Mouse (Mus musculus) adrenal gland (tissue): ENCODE data around the gene Dpy19l3.

Source experiments
- intact Hi-C: fragments of 180-260 bp; cut with DNase I; formaldehyde crosslinking; loops from one replicate; pipeline ENCODE4 v1.15.1; 2025

Gene Dpy19l3

GRCm38 (mm10) chr7:35692641-35693040 lies 61.6 kb downstream of the Dpy19l3 start:
- intact Hi-C loops = no loop called here

GRCm38 (mm10) chr7:35692117-35692516 lies 62.1 kb downstream of the Dpy19l3 start:
- intact Hi-C loops = no loop called here

GRCm38 (mm10) chr7:35688781-35689349 lies 65.4 kb downstream of the Dpy19l3 start:
- intact Hi-C loops = loop anchor here (5.0 to 10.0 kb wide), 3 partner anchors 53 to 1666 kb away; no protein-coding TSS in a partner anchor

- intact Hi-C loops = loop anchor here (5.0 to 10.0 kb wide), 3 partner anchors 54 to 1667 kb away; no protein-coding TSS in a partner anchor
Observed at GRCm38 (mm10) chr7:35688276-35688675, 66.0 kb downstream of the Dpy19l3 start.

- intact Hi-C loops = loop anchor here (5.0 to 10.0 kb wide), 3 partner anchors 55 to 1668 kb away; no protein-coding TSS in a partner anchor
Observed at GRCm38 (mm10) chr7:35687229-35687628, 67.0 kb downstream of the Dpy19l3 start.

GRCm38 (mm10) chr7:35686756-35687155 lies 67.5 kb downstream of the Dpy19l3 start:
- intact Hi-C loops = loop anchor here (5.0 to 10.0 kb wide), 3 partner anchors 56 to 1668 kb away; no protein-coding TSS in a partner anchor

- intact Hi-C loops = loop anchor here (5.0 to 10.0 kb wide), 3 partner anchors 56 to 1669 kb away; no protein-coding TSS in a partner anchor
Observed at GRCm38 (mm10) chr7:35686216-35686615, 68.0 kb downstream of the Dpy19l3 start.

GRCm38 (mm10) chr7:35683409-35684122 lies 70.7 kb downstream of the Dpy19l3 start:
- intact Hi-C loops = loop anchor here (10.0 kb wide), 2 partner anchors 171 to 1671 kb away; no protein-coding TSS in a partner anchor

- intact Hi-C loops = loop anchor here (10.0 kb wide), 2 partner anchors 173 to 1673 kb away; no protein-coding TSS in a partner anchor
Observed at GRCm38 (mm10) chr7:35681559-35681958, 72.7 kb downstream of the Dpy19l3 start.

GRCm38 (mm10) chr7:35678976-35679375 lies 75.3 kb downstream of the Dpy19l3 start:
- intact Hi-C loops = no loop called here

- intact Hi-C loops = no loop called here
Observed at GRCm38 (mm10) chr7:35668066-35669041, 85.9 kb downstream of the Dpy19l3 start.

GRCm38 (mm10) chr7:35663790-35664376 lies 90.4 kb downstream of the Dpy19l3 start:
- intact Hi-C loops = no loop called here

GRCm38 (mm10) chr7:35659173-35659572 lies 95.1 kb downstream of the Dpy19l3 start:
- intact Hi-C loops = no loop called here

GRCm38 (mm10) chr7:35657829-35658228 lies 96.4 kb downstream of the Dpy19l3 start:
- intact Hi-C loops = no loop called here

GRCm38 (mm10) chr7:35651583-35652270 lies 102.5 kb downstream of the Dpy19l3 start:
- intact Hi-C loops = no loop called here

GRCm38 (mm10) chr7:35650716-35651410 lies 103.4 kb downstream of the Dpy19l3 start:
- intact Hi-C loops = no loop called here

GRCm38 (mm10) chr7:35649071-35649470 lies 105.2 kb downstream of the Dpy19l3 start:
- intact Hi-C loops = loop anchor here (10.0 kb wide), 1 partner anchor 1254 kb away; the partner anchor contains the start of gene Lsm14a

- intact Hi-C loops = loop anchor here (10.0 kb wide), 1 partner anchor 1254 kb away; the partner anchor contains the start of gene Lsm14a
Observed at GRCm38 (mm10) chr7:35648239-35649069, 105.8 kb downstream of the Dpy19l3 start.
